In genomic region chr9:71475536-71475935, GRCm38 (mm10) we compare ENCODE assay signal across 21 mouse cellular contexts.
"Had no signal": no experiment of that assay in that cellular context is flagged by ENCODE, and none has a peak within 500 bp of the region (broad histone marks: within the 10 kb centered on the region; RNA-seq: fewer than 3 reads in every experiment).

No protein-coding gene starts in this region.

- H3K4me1 ChIP-seq: lung, embryonic 15.5 days; megakaryocyte, embryonic 14.5 days; midbrain, embryonic 12.5 days; neural tube, embryonic 13.5 days; neural tube, embryonic 15.5 days had no signal

- DNase-seq: liver, embryonic 13.5 days; liver, postnatal 0 days; lung, postnatal 14 days; lung, postnatal 36 days; midbrain, embryonic 14.5 days; retina, postnatal 1 day; right cerebral cortex, adult 18-20 months; right cerebral cortex, postnatal 25 days; right cerebral cortex, postnatal 4 days; spleen, adult 18-20 months; thymus, adult 18-20 months; thymus, postnatal 25 days; thymus, postnatal 4 days had no signal

- H3K27ac ChIP-seq: liver, embryonic 13.5 days; liver, embryonic 15.5 days; lung, embryonic 15.5 days; macrophage; midbrain, embryonic 12.5 days; neural tube, embryonic 13.5 days; neural tube, embryonic 15.5 days had no signal

- H3K9me3 ChIP-seq: liver, embryonic 13.5 days; liver, embryonic 15.5 days; lung, embryonic 15.5 days; midbrain, embryonic 12.5 days; neural tube, embryonic 13.5 days; neural tube, embryonic 15.5 days had no signal

- H3K9ac ChIP-seq: liver, embryonic 13.5 days; liver, embryonic 15.5 days; liver, postnatal 0 days; lung, embryonic 15.5 days; midbrain, embryonic 12.5 days; neural tube, embryonic 13.5 days; neural tube, embryonic 15.5 days had no signal

- H3K27me3 ChIP-seq: liver, embryonic 13.5 days; liver, embryonic 15.5 days; lung, embryonic 15.5 days; megakaryocyte, embryonic 14.5 days; midbrain, embryonic 12.5 days; neural tube, embryonic 13.5 days; neural tube, embryonic 15.5 days had no signal

- H3K4me3 ChIP-seq: liver, embryonic 13.5 days; liver, embryonic 15.5 days; lung, embryonic 15.5 days; megakaryocyte, embryonic 14.5 days; midbrain, embryonic 12.5 days; neural tube, embryonic 13.5 days; neural tube, embryonic 15.5 days had no signal

- H3K4me2 ChIP-seq: liver, embryonic 13.5 days; liver, embryonic 15.5 days; lung, embryonic 15.5 days; midbrain, embryonic 12.5 days; neural tube, embryonic 13.5 days; neural tube, embryonic 15.5 days had no signal

- ATAC-seq: liver, postnatal 0 days; lung, postnatal 0 days had no signal
